ENCODE assay signal across 7 mouse cellular contexts in the genomic region with DNA sequence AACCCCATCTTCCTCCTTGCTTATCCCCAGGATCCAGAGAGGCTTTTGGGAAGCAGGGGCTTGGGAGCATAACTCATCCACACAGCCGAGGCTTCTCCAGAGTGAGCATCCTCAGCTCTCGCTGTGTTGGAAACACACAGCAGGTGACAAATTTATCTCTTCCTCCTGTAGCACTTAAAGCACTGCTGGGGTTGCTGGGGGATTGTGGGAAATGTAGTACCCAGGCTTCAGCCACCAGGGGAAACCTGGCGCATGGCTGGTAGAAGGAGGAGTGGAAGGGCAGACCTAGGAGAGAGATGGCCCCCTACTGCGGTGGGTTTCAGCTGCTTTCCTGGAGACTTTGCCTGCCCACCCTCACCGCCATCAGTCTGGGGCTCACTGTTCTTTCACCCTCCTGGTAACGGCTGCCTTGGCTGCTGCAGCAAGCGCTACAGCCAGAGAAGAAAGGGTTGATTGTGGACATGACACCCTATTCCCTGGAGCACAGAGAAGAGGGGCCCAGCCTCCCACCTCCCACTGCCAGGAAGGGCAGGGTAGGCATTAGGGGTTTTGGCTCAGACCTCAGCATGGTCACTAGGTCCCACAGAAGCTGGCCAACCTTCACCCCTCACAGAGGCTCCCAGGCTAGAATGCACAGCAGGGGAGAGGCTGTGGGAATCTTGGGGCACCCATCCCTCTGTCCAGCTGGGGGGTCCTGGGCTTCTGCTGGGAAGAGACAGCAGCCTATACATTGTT. TPM values are rescaled to one million over a fixed set of nuclear protein-coding genes. Genes with fewer than 3 reads are reported as not detected.
DNase-seq lines count a peak whose midpoint lies in the region; ATAC-seq lines count a peak whose summit lies in the region.

No protein-coding gene starts in this region.

- peak; percentile 70 for DNase-seq in right cerebral cortex, adult 18-20 months
- no peak for DNase-seq in right cerebral cortex, postnatal 36 days (ENCODE audit: low spot score in 2 of 2)
- peak; percentile 54 to 63 for DNase-seq in left cerebral cortex, postnatal 36 days (ENCODE audit: low spot score in 2 of 2)
- DNase-seq in right cerebral cortex, postnatal 25 days = peak; percentile 63
- no peak for DNase-seq in cerebellum, adult 9-10 months
- DNase-seq in kidney, postnatal 25 days = no peak

- ATAC-seq in erythroblast, adult 5-6 weeks (replicated peaks; ENCODE audit: low FRiP score, poor library complexity, severe bottlenecking) = peak; percentile 40; the same call in 1 of the 2 replicates

- intact Hi-C loops in left cerebral cortex, postnatal 36 days (cut with DNase I) = no loop called here

RNA-seq across cellular contexts. Expression of a gene that starts 3.1 kb away (rescaled TPM):
- total RNA-seq in erythroblast, adult 5-6 weeks (2015; ENCODE audit: low replicate concordance) = 6.7 TPM in 1 of 2 replicates, not detected in the other
- not detected in 2 replicates for total RNA-seq in erythroblast, adult 5-6 weeks (2017; ENCODE audit: low replicate concordance)
- total RNA-seq in left cerebral cortex, postnatal 36 days (2021) = 10 to 100 TPM in 1 of 2 experiments, 1 to 10 TPM in 1; 7.9 to 11.6 TPM

RNA-seq across cellular contexts. Expression of a gene that starts 16.5 kb away (rescaled TPM):
- not detected in 2 replicates for total RNA-seq in erythroblast, adult 5-6 weeks (2015; ENCODE audit: low replicate concordance)
- not detected in 2 replicates for total RNA-seq in erythroblast, adult 5-6 weeks (2017; ENCODE audit: low replicate concordance)
- total RNA-seq in left cerebral cortex, postnatal 36 days (2021) = 1 to 10 TPM in 1 of 2 experiments, under 1 TPM in 1; 0.37 to 1.4 TPM

Comparison
In these comparisons a context has a peak if more than half of its experiments do, and no peak if none do; other contexts are left out.
1. DNase-seq: peak in right cerebral cortex, adult 18-20 months (single experiment), left cerebral cortex, postnatal 36 days (2 of 2) and right cerebral cortex, postnatal 25 days (single experiment); none in right cerebral cortex, postnatal 36 days (0 of 2), cerebellum, adult 9-10 months (single experiment) and kidney, postnatal 25 days (0 of 2).